Mouse (Mus musculus): ENCODE results near the gene 1700024G13Rik.

GRCm38 (mm10) chr14:32344176-32344575 lies 44.0 kb downstream of the 1700024G13Rik start:
- TF ChIP-seq CTCF (IDR thresholded peaks at IDR 0.05; ENCODE audit: extremely low read depth, insufficient read depth, insufficient read length, insufficient replicate concordance) (no peak), POLR2A (IDR thresholded peaks at IDR 0.05; ENCODE audit: low read depth, low read length) (no peak)

All from spleen, adult 2 months (tissue).